Mouse (Mus musculus): ENCODE results near the gene Syngap1. TPM values are rescaled to one million over a fixed set of nuclear protein-coding genes. Genes with fewer than 3 reads are reported as not detected.

The Syngap1 gene
- total and polyA plus RNA-seq, 3 experiments = 7.3 to 88.0 (median 24.1) TPM

GRCm38 (mm10) chr17:27012909-27013308 is 71.9 kb downstream of the Syngap1 start:
- no peaks in the 10 kb centered on the region for H3K36me3 ChIP-seq (replicated peaks)
- H3K27me3 ChIP-seq (ENCODE audit: insufficient read depth, low read length) = peaks cover 11% of the 10 kb centered on the region

GRCm38 (mm10) chr17:27017564-27018499 is 76.8 kb downstream of the Syngap1 start:
- Histone ChIP-seq H3K4me3 (ENCODE audit: low read depth, low read length) (peak overlapping the region; percentile 73), H3K27me3 (ENCODE audit: insufficient read depth, low read length) (no peaks in the 10 kb centered on the region; the same call in 1 of the 2 replicates), H3K9me3 (replicated peaks) (no peaks in the 10 kb centered on the region), H3K36me3 (replicated peaks) (peaks cover 40% of the 10 kb centered on the region), H3K4me1 (ENCODE audit: insufficient read depth, low read depth, low read length) (peaks cover 27% of the 10 kb centered on the region)
- DNase-seq (ENCODE audit: low spot score) (peak; percentile 87), ATAC-seq (ENCODE audit: extremely low read depth, insufficient number of reproducible peaks, low FRiP score, poor library complexity, severe bottlenecking) (peak; percentile 45; the same call in 1 of the 2 replicates)
- TF ChIP-seq POLR2AphosphoS5 (IDR thresholded peaks at IDR 0.05; ENCODE audit: insufficient replicate concordance, low read depth, low read length) = 0 out of 2 replicates have a peak, but pooled peaks have one; percentile 26
- no peak for TF ChIP-seq TAL1 (conservative IDR thresholded peaks at IDR 0.05; ENCODE audit: low read depth, low read length)

More at GRCm38 (mm10) chr17:27012909-27013308, 71.9 kb downstream of the Syngap1 start:
- Histone ChIP-seq H3K9me3 (replicated peaks) (no peaks in the 10 kb centered on the region), H3K4me1 (ENCODE audit: insufficient read depth, low read depth, low read length) (peaks cover 25% of the 10 kb centered on the region), H3K4me3 (ENCODE audit: low read depth, low read length) (no peak overlapping the region)
- ATAC-seq (ENCODE audit: extremely low read depth, insufficient number of reproducible peaks, low FRiP score, poor library complexity, severe bottlenecking) (no peak), DNase-seq (ENCODE audit: low spot score) (no peak)
- TF ChIP-seq POLR2AphosphoS5 (IDR thresholded peaks at IDR 0.05; ENCODE audit: insufficient replicate concordance, low read depth, low read length) = no peak

- no peaks in the 10 kb centered on the region; the same call in 1 of the 2 replicates for H3K27me3 ChIP-seq (ENCODE audit: insufficient read depth, low read length)
- H3K9me3 ChIP-seq (replicated peaks) = no peaks in the 10 kb centered on the region
- H3K36me3 ChIP-seq (replicated peaks) = peaks cover 48% of the 10 kb centered on the region
- peak overlapping the region; percentile 73; the same call in 1 of the 2 replicates for H3K4me3 ChIP-seq (ENCODE audit: low read depth, low read length)
- peaks cover 35% of the 10 kb centered on the region for H3K4me1 ChIP-seq (ENCODE audit: insufficient read depth, low read depth, low read length)
- no peak for TF ChIP-seq GATA2 (IDR thresholded peaks at IDR 0.05; ENCODE audit: borderline replicate concordance, low read depth, low read length)
- no peak for TF ChIP-seq POLR2AphosphoS5 (IDR thresholded peaks at IDR 0.05; ENCODE audit: insufficient replicate concordance, low read depth, low read length)
- TF ChIP-seq GATA1 (IDR thresholded peaks at IDR 0.05; ENCODE audit: borderline replicate concordance, low read length) = no peak
- TF ChIP-seq TAL1 (conservative IDR thresholded peaks at IDR 0.05; ENCODE audit: low read depth, low read length) = no peak
- TF ChIP-seq CTCF (IDR thresholded peaks at IDR 0.05; ENCODE audit: low read depth, low read length) = no peak
- DNase-seq (ENCODE audit: low spot score) (no peak), ATAC-seq (ENCODE audit: extremely low read depth, insufficient number of reproducible peaks, low FRiP score, poor library complexity, severe bottlenecking) (no peak)
Observed at GRCm38 (mm10) chr17:27018555-27019196, 77.6 kb downstream of the Syngap1 start.

- TF ChIP-seq GATA1 (IDR thresholded peaks at IDR 0.05; ENCODE audit: borderline replicate concordance, low read length) = no peak
- TF ChIP-seq TAL1 (conservative IDR thresholded peaks at IDR 0.05; ENCODE audit: low read depth, low read length) = no peak
- TF ChIP-seq GATA2 (IDR thresholded peaks at IDR 0.05; ENCODE audit: borderline replicate concordance, low read depth, low read length) = no peak
- no peak for TF ChIP-seq CTCF (IDR thresholded peaks at IDR 0.05; ENCODE audit: low read depth, low read length)
- TF ChIP-seq POLR2AphosphoS5 (IDR thresholded peaks at IDR 0.05; ENCODE audit: insufficient replicate concordance, low read depth, low read length) = no peak
- H3K36me3 ChIP-seq (replicated peaks) = peaks cover 72% of the 10 kb centered on the region
- ATAC-seq (ENCODE audit: extremely low read depth, insufficient number of reproducible peaks, low FRiP score, poor library complexity, severe bottlenecking) = no peak
- H3K27me3 ChIP-seq (ENCODE audit: insufficient read depth, low read length) = no peaks in the 10 kb centered on the region
- no peaks in the 10 kb centered on the region for H3K9me3 ChIP-seq (replicated peaks)
- no peak overlapping the region for H3K4me3 ChIP-seq (ENCODE audit: low read depth, low read length)
- peaks cover 53% of the 10 kb centered on the region for H3K4me1 ChIP-seq (ENCODE audit: insufficient read depth, low read depth, low read length)
- no peak for DNase-seq (ENCODE audit: low spot score)
Observed at GRCm38 (mm10) chr17:27021076-27021475, 80.0 kb downstream of the Syngap1 start.

GRCm38 (mm10) chr17:27021736-27022135 is 80.7 kb downstream of the Syngap1 start:
- no peak for DNase-seq (ENCODE audit: low spot score)
- H3K4me3 ChIP-seq (ENCODE audit: low read depth, low read length) = no peak overlapping the region
- no peaks in the 10 kb centered on the region for H3K9me3 ChIP-seq (replicated peaks)
- peaks cover 60% of the 10 kb centered on the region for H3K4me1 ChIP-seq (ENCODE audit: insufficient read depth, low read depth, low read length)
- H3K36me3 ChIP-seq (replicated peaks) = peaks cover 77% of the 10 kb centered on the region
- no peak for TF ChIP-seq CTCF (IDR thresholded peaks at IDR 0.05; ENCODE audit: low read depth, low read length)
- no peak for ATAC-seq (ENCODE audit: extremely low read depth, insufficient number of reproducible peaks, low FRiP score, poor library complexity, severe bottlenecking)
- no peaks in the 10 kb centered on the region for H3K27me3 ChIP-seq (ENCODE audit: insufficient read depth, low read length)

Other genes starting within 250 kb of the Syngap1 start
- gene Crebrf, start 225.6 kb upstream of the Syngap1 start, total RNA-seq (2014; fragmentation: Nextera tagmentation) = 66.3 and 72.2 TPM in 2 replicates
- 49.4 and 51.3 TPM in 2 replicates for gene Crebrf, start 225.6 kb upstream of the Syngap1 start, total RNA-seq (2017)
- 1.6 TPM in 2 replicates for gene Crebrf, start 225.6 kb upstream of the Syngap1 start, polyA plus RNA-seq (2012)
- 42.2 and 45.0 TPM in 2 replicates for gene Bnip1, start 160.2 kb upstream of the Syngap1 start, total RNA-seq (2014; fragmentation: Nextera tagmentation)
- gene Bnip1, start 160.2 kb upstream of the Syngap1 start, total RNA-seq (2017) = 55.9 and 58.0 TPM in 2 replicates
- gene Bnip1, start 160.2 kb upstream of the Syngap1 start, polyA plus RNA-seq (2012) = 32.1 TPM in 2 replicates
- not detected in 2 replicates for gene Nkx2-5, start 96.2 kb upstream of the Syngap1 start, total RNA-seq (2014; fragmentation: Nextera tagmentation)
- gene Nkx2-5, start 96.2 kb upstream of the Syngap1 start, total RNA-seq (2017) = not detected in 2 replicates
- gene Nkx2-5, start 96.2 kb upstream of the Syngap1 start, polyA plus RNA-seq (2012) = not detected in 2 replicates
- gene Kifc5b, start 24.2 kb upstream of the Syngap1 start, total RNA-seq (2014; fragmentation: Nextera tagmentation) = 17.1 and 23.0 TPM in 2 replicates
- 15.0 and 15.7 TPM in 2 replicates for gene Kifc5b, start 24.2 kb upstream of the Syngap1 start, total RNA-seq (2017)
- gene Kifc5b, start 24.2 kb upstream of the Syngap1 start, polyA plus RNA-seq (2012) = 30.1 and 36.1 TPM in 2 replicates
- 6.5 and 8.4 TPM in 2 replicates for gene Phf1, start 8.2 kb upstream of the Syngap1 start, total RNA-seq (2014; fragmentation: Nextera tagmentation)
- gene Phf1, start 8.2 kb upstream of the Syngap1 start, total RNA-seq (2017) = 7.3 and 7.4 TPM in 2 replicates
- gene Phf1, start 8.2 kb upstream of the Syngap1 start, polyA plus RNA-seq (2012) = 21.6 and 21.7 TPM in 2 replicates
- 319 and 371 TPM in 2 replicates for gene Cuta, start 1.7 kb upstream of the Syngap1 start, total RNA-seq (2014; fragmentation: Nextera tagmentation)
- gene Cuta, start 1.7 kb upstream of the Syngap1 start, total RNA-seq (2017) = 182 and 190 TPM in 2 replicates
- 526 and 563 TPM in 2 replicates for gene Cuta, start 1.7 kb upstream of the Syngap1 start, polyA plus RNA-seq (2012)
- 3.6 and 4.4 TPM in 2 replicates for gene Zbtb9, start 31.9 kb downstream of the Syngap1 start, total RNA-seq (2014; fragmentation: Nextera tagmentation)
- gene Zbtb9, start 31.9 kb downstream of the Syngap1 start, total RNA-seq (2017) = 25.6 and 27.5 TPM in 2 replicates
- gene Zbtb9, start 31.9 kb downstream of the Syngap1 start, polyA plus RNA-seq (2012) = 10.9 and 11.1 TPM in 2 replicates
- 231 and 242 TPM in 2 replicates for gene Bak1, start 87.8 kb downstream of the Syngap1 start, total RNA-seq (2014; fragmentation: Nextera tagmentation)
- gene Bak1, start 87.8 kb downstream of the Syngap1 start, total RNA-seq (2017) = 57.5 and 64.5 TPM in 2 replicates
- gene Bak1, start 87.8 kb downstream of the Syngap1 start, polyA plus RNA-seq (2012) = 222 and 227 TPM in 2 replicates
- gene Itpr3, start 116.1 kb downstream of the Syngap1 start, total RNA-seq (2014; fragmentation: Nextera tagmentation) = 2.7 and 3.2 TPM in 2 replicates
- 6.9 and 7.1 TPM in 2 replicates for gene Itpr3, start 116.1 kb downstream of the Syngap1 start, total RNA-seq (2017)
- 4.7 and 4.9 TPM in 2 replicates for gene Itpr3, start 116.1 kb downstream of the Syngap1 start, polyA plus RNA-seq (2012)
- 28.3 and 42.6 TPM in 2 replicates for gene Uqcc2, start 192.7 kb downstream of the Syngap1 start, total RNA-seq (2014; fragmentation: Nextera tagmentation)
- gene Uqcc2, start 192.7 kb downstream of the Syngap1 start, total RNA-seq (2017) = 113 and 123 TPM in 2 replicates
- 205 and 223 TPM in 2 replicates for gene Uqcc2, start 192.7 kb downstream of the Syngap1 start, polyA plus RNA-seq (2012)
- gene Ip6k3, start 226.5 kb downstream of the Syngap1 start, total RNA-seq (2014; fragmentation: Nextera tagmentation) = not detected in 2 replicates
- gene Ip6k3, start 226.5 kb downstream of the Syngap1 start, total RNA-seq (2017) = 0.05 TPM in 1 of 2 replicates, not detected in the other
- gene Ip6k3, start 226.5 kb downstream of the Syngap1 start, polyA plus RNA-seq (2012) = not detected in 2 replicates